31 mouse cellular contexts compared by ENCODE assay signal in genomic region chr7:49390829-49391228, GRCm38 (mm10).
DNase-seq lines count a peak whose midpoint lies in the region; ATAC-seq and TF ChIP-seq lines count a peak whose summit lies in the region.
"Had no signal": no experiment of that assay in that cellular context is flagged by ENCODE, and none has a peak within 500 bp of the region (broad histone marks: within the 10 kb centered on the region; RNA-seq: fewer than 3 reads in every experiment).

No protein-coding gene starts in this region.

- WGBS in forebrain, embryonic 13.5 days, result 71% methylated on average over 9 of the region's 9 CpGs
- 77% methylated on average over 9 of the region's 9 CpGs for WGBS in forebrain, embryonic 12.5 days
- 50% methylated on average over 9 of the region's 9 CpGs for WGBS in forebrain, postnatal 0 days
- 44% methylated on average over 9 of the region's 9 CpGs for WGBS in neural tube, embryonic 14.5 days

- no peaks in the 10 kb centered on the region for H3K36me3 ChIP-seq in forebrain, embryonic 13.5 days (ENCODE audit: poor library complexity, severe bottlenecking)
- no peaks in the 10 kb centered on the region for H3K36me3 ChIP-seq in forebrain, embryonic 12.5 days (replicated peaks)
- H3K36me3 ChIP-seq in forebrain, postnatal 0 days (ENCODE audit: insufficient read depth), result no peaks in the 10 kb centered on the region
- H3K36me3 ChIP-seq in neural tube, embryonic 14.5 days (ENCODE audit: control insufficient read depth, insufficient read depth, low read length), result no peaks in the 10 kb centered on the region
- H3K36me3 ChIP-seq: embryonic facial prominence, embryonic 13.5 days; limb, embryonic 13.5 days; midbrain, embryonic 12.5 days had no signal

- no peak overlapping the region for H3K4me3 ChIP-seq in forebrain, embryonic 13.5 days
- H3K4me3 ChIP-seq in forebrain, embryonic 12.5 days (replicated peaks), result no peak overlapping the region
- no peak overlapping the region for H3K4me3 ChIP-seq in layer of hippocampus, adult 2 months
- no peak overlapping the region for H3K4me3 ChIP-seq in forebrain, postnatal 0 days (ENCODE audit: low read depth, low read length)
- H3K4me3 ChIP-seq in neural tube, embryonic 14.5 days (ENCODE audit: low read depth, low read length), result no peak overlapping the region
- H3K4me3 ChIP-seq: embryonic facial prominence, embryonic 13.5 days; limb, embryonic 13.5 days; megakaryocyte, embryonic 14.5 days; midbrain, embryonic 12.5 days; myocyte had no signal

- H3K9me3 ChIP-seq in forebrain, embryonic 13.5 days (replicated peaks), result no peaks in the 10 kb centered on the region
- no peaks in the 10 kb centered on the region for H3K9me3 ChIP-seq in forebrain, embryonic 12.5 days
- H3K9me3 ChIP-seq in forebrain, postnatal 0 days (ENCODE audit: low read length), result no peaks in the 10 kb centered on the region
- H3K9me3 ChIP-seq in neural tube, embryonic 14.5 days (ENCODE audit: control insufficient read depth, low read length), result no peaks in the 10 kb centered on the region
- H3K9me3 ChIP-seq: midbrain, embryonic 12.5 days had no signal

- no peak overlapping the region for H3K27ac ChIP-seq in forebrain, embryonic 13.5 days
- no peak overlapping the region for H3K27ac ChIP-seq in forebrain, embryonic 12.5 days
- peak overlapping the region; percentile 91 for H3K27ac ChIP-seq in layer of hippocampus, adult 2 months
- H3K27ac ChIP-seq in forebrain, postnatal 0 days (ENCODE audit: low read depth, low read length), result no peak overlapping the region
- H3K27ac ChIP-seq in neural tube, embryonic 14.5 days (ENCODE audit: low read depth, low read length), result peak overlapping the region; percentile 41; the same call in 1 of the 2 replicates
- H3K27ac ChIP-seq: embryonic facial prominence, embryonic 13.5 days; kidney, postnatal 0 days; limb, embryonic 13.5 days; midbrain, embryonic 12.5 days; stomach, postnatal 0 days had no signal

- ATAC-seq in forebrain, embryonic 13.5 days, result peak; percentile 52; the same call in 1 of the 2 replicates
- ATAC-seq in forebrain, embryonic 12.5 days (ENCODE audit: low FRiP score), result no peak
- ATAC-seq in forebrain, postnatal 0 days, result peak; percentile 56
- ATAC-seq in neural tube, embryonic 14.5 days (ENCODE audit: low read depth), result peak; percentile 36; the same call in 1 of the 2 replicates
- ATAC-seq: intestine, embryonic 16.5 days had no signal

- DNase-seq in layer of hippocampus, adult 2 months (ENCODE audit: low spot score in 2 of 2), result no peak
- DNase-seq in layer of hippocampus, postnatal 25 days (ENCODE audit: extremely low spot score in 1 of 2, low spot score in 1 of 2), result no peak
- no peak for DNase-seq in forebrain, postnatal 0 days
- DNase-seq in embryo, embryonic 10 days (ENCODE audit: low spot score), result no peak
- no peak for DNase-seq in thymus, adult 18-20 months
- DNase-seq: adrenal gland, postnatal 10 days; cerebellum, adult 11 months; cerebellum, adult 9-10 months; cerebellum, postnatal 36 days; gastrocnemius, postnatal 10 days; heart, postnatal 14 days; kidney, adult 8-10 months; kidney, postnatal 4 days; layer of hippocampus, adult 9-11 months; lung, postnatal 4 days; right cerebral cortex, postnatal 25 days; spleen, adult 18-20 months; thymus, adult 2 months; thymus, postnatal 36 days had no signal

- H3K9ac ChIP-seq in forebrain, embryonic 13.5 days, result no peak overlapping the region
- no peak overlapping the region for H3K9ac ChIP-seq in forebrain, embryonic 12.5 days
- H3K9ac ChIP-seq in forebrain, postnatal 0 days, result no peak overlapping the region
- H3K9ac ChIP-seq in neural tube, embryonic 14.5 days (replicated peaks; ENCODE audit: low read depth, low read length), result no peak overlapping the region
- H3K9ac ChIP-seq: embryonic facial prominence, embryonic 13.5 days; limb, embryonic 13.5 days; midbrain, embryonic 12.5 days had no signal

- no peak overlapping the region for H3K4me2 ChIP-seq in forebrain, embryonic 13.5 days
- H3K4me2 ChIP-seq in forebrain, embryonic 12.5 days, result no peak overlapping the region
- H3K4me2 ChIP-seq in forebrain, postnatal 0 days (ENCODE audit: low read depth), result no peak overlapping the region
- no peak overlapping the region for H3K4me2 ChIP-seq in neural tube, embryonic 14.5 days (ENCODE audit: low read depth, low read length)
- H3K4me2 ChIP-seq: embryonic facial prominence, embryonic 13.5 days; limb, embryonic 13.5 days; liver, embryonic 11.5 days; midbrain, embryonic 12.5 days had no signal

- H3K4me1 ChIP-seq in forebrain, embryonic 13.5 days, result peaks cover 29% of the 10 kb centered on the region
- H3K4me1 ChIP-seq in forebrain, embryonic 12.5 days, result peaks cover 33% of the 10 kb centered on the region
- H3K4me1 ChIP-seq in forebrain, postnatal 0 days (ENCODE audit: insufficient read depth), result peaks cover 23% of the 10 kb centered on the region
- H3K4me1 ChIP-seq in neural tube, embryonic 14.5 days (ENCODE audit: control insufficient read depth, insufficient read depth, low read length), result peaks cover 22% of the 10 kb centered on the region
- H3K4me1 ChIP-seq: megakaryocyte, embryonic 14.5 days had no signal

- no peak for TF ChIP-seq CTCF in layer of hippocampus, adult 2 months (conservative IDR thresholded peaks at IDR 0.05)
- no peak for TF ChIP-seq CTCF in forebrain, postnatal 0 days (IDR thresholded peaks at IDR 0.05; ENCODE audit: low read depth)

- H3K27me3 ChIP-seq in forebrain, embryonic 13.5 days, result no peaks in the 10 kb centered on the region
- H3K27me3 ChIP-seq in forebrain, embryonic 12.5 days, result no peaks in the 10 kb centered on the region
- no peaks in the 10 kb centered on the region for H3K27me3 ChIP-seq in forebrain, postnatal 0 days (ENCODE audit: insufficient read depth, low read length)
- H3K27me3 ChIP-seq in neural tube, embryonic 14.5 days (ENCODE audit: control insufficient read depth, insufficient read depth, low read length), result no peaks in the 10 kb centered on the region
- H3K27me3 ChIP-seq: embryonic facial prominence, embryonic 13.5 days; limb, embryonic 13.5 days; megakaryocyte, embryonic 14.5 days; midbrain, embryonic 12.5 days had no signal

Comparison
In these comparisons a context has a peak if more than half of its experiments do, and no peak if none do; other contexts are left out.
1. H3K27ac ChIP-seq: peak in layer of hippocampus, adult 2 months (single experiment) and neural tube, embryonic 14.5 days (single experiment); none in forebrain, embryonic 13.5 days (single experiment), forebrain, embryonic 12.5 days (single experiment) and forebrain, postnatal 0 days (single experiment).